Mouse (Mus musculus): ENCODE measurements around the gene Map3k5.

DNA sequence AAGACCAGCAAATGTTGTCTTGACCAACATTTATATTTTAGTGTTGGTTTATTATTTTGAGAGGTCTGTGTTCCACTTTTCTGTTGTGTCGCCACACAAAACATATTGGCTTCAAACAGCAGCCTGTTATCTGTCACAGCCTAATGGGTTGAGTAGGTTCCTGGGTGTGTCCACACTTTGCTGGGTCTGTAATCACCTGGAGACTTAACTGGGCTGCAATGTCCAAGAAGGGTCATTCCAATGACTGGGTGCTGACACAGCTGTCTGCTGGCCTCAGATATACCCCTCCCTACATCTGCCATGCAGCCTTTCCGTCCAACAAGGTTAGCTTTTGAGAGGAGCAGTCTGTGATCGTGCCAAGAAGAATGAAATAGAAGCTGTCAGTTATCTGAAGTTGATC lies 20.3 kb downstream of the Map3k5 start:
- no peak for TF ChIP-seq POLR2A (IDR thresholded peaks at IDR 0.05; ENCODE audit: low read depth, low read length)
- no peak for TF ChIP-seq CTCF (conservative IDR thresholded peaks at IDR 0.05; ENCODE audit: insufficient read depth, insufficient read length, low read depth, low read length)
